Mouse (Mus musculus): Measurements from ENCODE around the gene Srpr. TPM values are rescaled to one million over a fixed set of nuclear protein-coding genes. Genes with fewer than 3 reads are reported as not detected.

The Srpr gene
- total RNA-seq, 2 experiments from 2014 or later = 113 to 118 TPM

DNA sequence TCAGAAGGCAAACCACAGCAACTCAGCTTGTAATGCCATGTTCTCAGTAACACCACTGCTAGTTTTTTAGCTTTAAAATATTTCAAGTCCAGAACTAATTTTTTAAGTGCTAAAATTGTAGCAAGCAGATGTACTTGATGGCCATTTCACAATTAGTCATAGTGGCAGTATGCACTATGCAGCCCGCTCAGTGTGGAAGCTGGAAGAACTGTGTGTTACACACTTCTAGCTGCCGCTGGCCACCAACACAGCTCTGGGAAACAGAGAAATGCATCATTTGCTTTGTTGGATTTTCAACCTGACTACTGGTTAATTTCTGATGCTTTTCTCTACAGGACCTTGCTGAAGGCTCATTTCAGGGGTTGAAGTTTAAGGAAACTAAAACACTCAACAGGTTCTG, 47.4 kb downstream of the Srpr start:
- DNase-seq (ENCODE audit: low spot score in 2 of 2) = no peak

- no peak for DNase-seq (ENCODE audit: low spot score in 2 of 2)
These were observed 49.5 kb downstream of the Srpr start for GRCm38 (mm10) chr9:35249476-35249875.

DNA sequence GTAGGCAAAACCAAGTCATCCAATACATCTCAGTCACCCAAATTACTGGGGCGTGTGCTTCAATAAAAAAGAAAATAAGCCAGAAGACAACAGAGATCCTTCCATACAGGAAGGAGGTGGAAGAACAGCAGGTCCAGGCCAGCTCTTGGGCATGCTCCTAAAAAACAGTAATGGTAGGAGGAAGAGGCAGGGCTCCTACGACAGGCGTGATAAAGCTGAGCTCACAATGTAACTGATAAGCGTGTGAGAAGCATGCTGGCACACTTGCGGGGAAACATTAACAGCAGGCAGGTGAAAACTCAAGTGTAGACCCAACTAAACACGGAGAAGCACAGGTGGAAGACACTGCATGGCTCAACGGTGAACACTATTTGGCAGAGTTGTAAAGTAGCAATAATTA, 57.4 kb downstream of the Srpr start:
- DNase-seq (ENCODE audit: low spot score in 2 of 2) = no peak

DNA sequence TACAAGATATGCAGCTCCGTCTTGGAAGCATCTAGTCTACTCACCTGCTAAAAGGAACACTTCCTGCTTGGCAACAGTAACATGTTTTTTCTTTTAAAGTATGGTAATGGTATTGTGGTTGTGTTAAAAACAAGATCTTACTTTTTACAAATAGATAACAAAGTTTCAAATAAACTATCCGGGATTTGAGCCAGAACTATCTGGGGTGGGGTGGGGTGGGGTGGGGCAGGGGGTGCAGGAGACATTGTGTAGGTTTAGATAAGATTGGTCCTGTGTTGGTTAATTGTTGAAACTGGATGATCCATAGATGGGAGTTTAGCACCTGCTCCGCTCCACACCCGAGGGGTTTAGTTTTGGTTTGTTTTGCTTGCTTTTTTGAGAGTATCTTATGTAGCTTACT, 62.4 kb downstream of the Srpr start:
- DNase-seq (ENCODE audit: low spot score in 2 of 2) = no peak

DNA sequence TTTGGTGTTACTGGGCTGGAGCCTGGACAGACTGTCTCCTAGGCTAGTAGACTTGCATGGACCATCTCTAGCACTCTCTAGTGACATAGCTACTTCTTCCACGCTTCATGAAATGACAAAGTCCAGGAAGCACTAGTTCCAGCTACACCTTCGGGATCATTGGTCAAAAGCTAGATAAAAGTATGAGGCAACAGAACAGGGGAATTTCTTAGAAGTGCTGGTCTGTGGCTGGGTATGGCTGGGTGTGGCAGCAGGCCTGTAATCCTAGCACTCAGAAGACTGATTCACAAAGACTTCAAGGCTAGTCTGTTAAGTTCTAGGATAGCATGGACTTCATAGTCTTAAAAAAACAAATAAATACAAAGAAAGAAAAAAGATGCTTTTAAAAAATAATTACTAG, 63.5 kb downstream of the Srpr start:
- DNase-seq (ENCODE audit: low spot score in 2 of 2) = no peak

- DNase-seq (ENCODE audit: low spot score in 2 of 2) = no peak
These were observed 64.5 kb downstream of the Srpr start for GRCm38 (mm10) chr9:35264509-35264908.

- DNase-seq (ENCODE audit: low spot score in 2 of 2) = peak; percentile 86 to 95
These were observed 67.4 kb downstream of the Srpr start, which contains the start of the genes Fam118b and Rpusd4 for GRCm38 (mm10) chr9:35267146-35267975. TSS of gene Fam118b (minus strand) at chr9:35267805. TSS of gene Rpusd4 (plus strand) at chr9:35267865.

GRCm38 (mm10) chr9:35267976-35268715, 68.2 kb downstream of the Srpr start:
- DNase-seq (ENCODE audit: low spot score in 2 of 2) = no peak

- no peak for DNase-seq (ENCODE audit: low spot score in 2 of 2)
These were observed 77.9 kb downstream of the Srpr start for GRCm38 (mm10) chr9:35277855-35278365.

GRCm38 (mm10) chr9:35278451-35278850, 78.5 kb downstream of the Srpr start:
- DNase-seq (ENCODE audit: low spot score in 2 of 2) = no peak

DNA sequence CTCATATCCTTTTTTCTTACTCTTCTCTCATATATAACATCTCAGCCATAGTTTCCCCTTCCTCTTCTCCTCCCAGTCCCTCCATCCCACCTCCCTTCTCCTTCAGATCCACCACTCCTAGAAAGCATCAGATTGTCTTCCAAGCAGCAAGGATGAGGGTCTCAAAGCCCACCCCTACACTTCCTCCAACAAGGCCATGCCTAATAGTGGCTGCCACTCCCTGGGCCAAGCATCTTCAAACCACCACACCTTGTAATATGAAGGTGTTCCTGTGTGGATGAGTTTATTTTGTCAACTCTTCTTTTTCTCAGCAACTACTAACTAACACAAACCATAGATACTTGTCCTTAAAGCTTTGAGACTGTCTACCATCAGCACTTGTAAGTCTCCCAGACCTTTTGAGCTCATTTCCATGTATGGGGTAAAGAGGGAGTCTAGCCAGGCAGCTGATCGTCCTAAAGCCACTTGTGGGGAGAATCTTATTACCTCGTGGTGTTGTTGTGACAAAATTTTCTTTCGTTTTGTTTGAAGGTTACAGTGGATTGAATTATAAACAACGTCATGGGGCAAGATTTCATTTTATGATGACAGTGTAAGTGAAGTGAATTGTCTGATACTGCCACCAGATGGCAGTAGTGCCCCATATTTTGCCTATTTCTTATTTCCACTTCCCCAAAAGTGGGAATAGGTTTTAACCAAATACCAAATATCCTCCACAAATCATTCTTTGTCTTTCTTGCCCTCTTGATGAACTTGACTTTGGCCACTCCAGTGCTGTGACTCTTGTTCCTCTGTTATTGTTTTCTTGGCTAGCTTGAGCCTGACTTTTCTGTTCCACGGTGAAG, 82.3 kb downstream of the Srpr start:
- peak in 1 of 2 experiments; percentile 50 for DNase-seq (ENCODE audit: low spot score in 2 of 2)

- no peak for DNase-seq (ENCODE audit: low spot score in 2 of 2)
These were observed 82.9 kb downstream of the Srpr start for GRCm38 (mm10) chr9:35282851-35283200.

DNA sequence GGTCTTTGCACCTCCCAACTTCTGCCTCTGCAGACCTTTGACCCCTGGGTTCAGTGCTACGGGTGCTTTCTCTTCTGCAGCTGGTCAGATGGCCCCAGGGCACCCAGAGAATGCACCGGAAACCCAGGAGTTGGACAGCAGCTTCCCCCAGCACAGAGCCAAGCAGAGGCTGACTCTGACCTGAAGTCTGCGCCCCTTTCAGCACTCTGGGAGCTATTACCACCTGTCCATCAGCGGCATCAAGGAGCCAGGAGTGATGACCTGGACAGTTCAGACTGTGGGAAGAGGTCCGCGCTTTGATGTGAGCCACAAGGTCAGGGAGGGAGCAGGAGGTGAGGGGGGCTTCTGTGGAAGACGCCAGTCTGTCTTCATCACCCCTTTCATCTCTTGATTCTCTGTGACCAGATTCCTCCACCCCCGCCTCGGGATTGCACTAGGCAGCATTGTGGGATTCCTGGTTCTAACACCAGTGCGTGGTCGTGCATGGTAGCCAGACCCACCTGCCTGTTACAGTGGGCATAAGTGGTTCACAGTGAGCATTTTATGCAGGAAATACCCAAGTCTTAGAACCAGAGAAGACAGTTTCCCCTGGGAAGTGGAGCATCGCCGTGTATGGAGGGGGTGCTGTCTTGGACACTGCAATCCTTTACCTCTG, 83.6 kb downstream of the Srpr start:
- no peak for DNase-seq (ENCODE audit: low spot score in 2 of 2)

GRCm38 (mm10) chr9:35284351-35284750, 84.4 kb downstream of the Srpr start:
- no peak for DNase-seq (ENCODE audit: low spot score in 2 of 2)

DNA sequence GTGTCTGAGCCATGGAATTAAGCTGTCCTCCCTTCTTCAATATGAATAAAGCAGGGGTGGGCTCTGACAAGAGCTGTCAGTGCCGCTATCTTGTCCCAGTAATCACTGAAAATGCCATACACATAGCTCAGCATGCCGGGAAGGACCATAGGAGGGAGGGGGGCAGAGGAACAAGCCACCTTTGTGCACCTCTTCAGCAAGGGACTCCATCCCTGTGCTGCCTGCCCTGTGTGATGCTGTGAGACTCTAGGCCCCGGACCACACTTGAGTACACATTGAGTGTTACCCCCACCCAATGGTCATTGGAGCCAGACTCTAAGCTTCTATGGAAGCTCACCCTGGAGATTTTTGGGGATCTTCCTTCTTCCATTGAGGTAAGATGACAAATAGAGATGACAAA, 86.4 kb downstream of the Srpr start:
- DNase-seq (ENCODE audit: low spot score in 2 of 2) = no peak

- no peak for DNase-seq (ENCODE audit: low spot score in 2 of 2)
These were observed 90.0 kb downstream of the Srpr start for GRCm38 (mm10) chr9:35289992-35290391.

- no peak for DNase-seq (ENCODE audit: low spot score in 2 of 2)
These were observed 90.4 kb downstream of the Srpr start for GRCm38 (mm10) chr9:35290417-35290816.

- no peak for DNase-seq (ENCODE audit: low spot score in 2 of 2)
These were observed 90.9 kb downstream of the Srpr start for GRCm38 (mm10) chr9:35290916-35291315.

- no peak for DNase-seq (ENCODE audit: low spot score in 2 of 2)
These were observed 93.5 kb downstream of the Srpr start for GRCm38 (mm10) chr9:35293465-35293864.

All from gastrocnemius, postnatal 4 days (tissue).